Mouse (Mus musculus): ENCODE results near the gene Bglap.

- TF ChIP-seq POLR2A (IDR thresholded peaks at IDR 0.05; ENCODE audit: insufficient read depth, low read depth, low read length) (no peak), CTCF (IDR thresholded peaks at IDR 0.05; ENCODE audit: insufficient read depth, low read depth, low read length) (no peak)
These were observed 26.4 kb upstream of the Bglap start for GRCm38 (mm10) chr3:88410645-88411031.
